Mouse (Mus musculus): ENCODE results near the gene Ptpn18. TPM values are rescaled to one million over a fixed set of nuclear protein-coding genes. Genes with fewer than 3 reads are reported as not detected.
"Not testable (repeated sequence)": the region's sequence is repeated elsewhere in the genome, so short reads cannot be mapped to it uniquely, and the experiment has no call there.

Gene Ptpn18
- polyA plus RNA-seq, 1 experiment from 2014 or later, result 21.3 TPM

GRCm38 (mm10) chr1:34502991-34503390, 43.4 kb downstream of the Ptpn18 start:
- 57% methylated on average over 3 of the region's 3 CpGs for WGBS
- Histone ChIP-seq H3K4me2 (replicated peaks; ENCODE audit: low read depth, low read length) (no peak overlapping the region), H3K4me1 (ENCODE audit: control insufficient read depth, insufficient read depth, low read length) (no peaks in the 10 kb centered on the region), H3K27me3 (ENCODE audit: control insufficient read depth, insufficient read depth, low read length) (no peaks in the 10 kb centered on the region), H3K27ac (ENCODE audit: low read depth, low read length) (no peak overlapping the region), H3K9me3 (ENCODE audit: control insufficient read depth, low read length) (no peaks in the 10 kb centered on the region), H3K36me3 (ENCODE audit: control insufficient read depth, insufficient read depth, low read length) (no peaks in the 10 kb centered on the region), H3K9ac (ENCODE audit: low read depth, low read length) (no peak overlapping the region), H3K4me3 (ENCODE audit: low read length) (no peak overlapping the region)
- no peak for ATAC-seq (ENCODE audit: low FRiP score, low TSS enrichment)

GRCm38 (mm10) chr1:34505307-34505706, 45.7 kb downstream of the Ptpn18 start:
- Histone ChIP-seq H3K9me3 (ENCODE audit: control insufficient read depth, low read length) (0 out of 2 replicates have a peak, but pooled peaks cover 3% of the 10 kb centered on the region), H3K27me3 (ENCODE audit: control insufficient read depth, insufficient read depth, low read length) (no peaks in the 10 kb centered on the region), H3K4me3 (ENCODE audit: low read length) (no peak overlapping the region), H3K36me3 (ENCODE audit: control insufficient read depth, insufficient read depth, low read length) (no peaks in the 10 kb centered on the region), H3K27ac (ENCODE audit: low read depth, low read length) (no peak overlapping the region), H3K4me1 (ENCODE audit: control insufficient read depth, insufficient read depth, low read length) (no peaks in the 10 kb centered on the region), H3K9ac (ENCODE audit: low read depth, low read length) (no peak overlapping the region), H3K4me2 (replicated peaks; ENCODE audit: low read depth, low read length) (no peak overlapping the region)
- WGBS, result 54% methylated on average over 7 of the region's 7 CpGs
- ATAC-seq (ENCODE audit: low FRiP score, low TSS enrichment), result peak; percentile 75

- Histone ChIP-seq H3K27ac (ENCODE audit: low read depth, low read length) (no peak overlapping the region), H3K27me3 (ENCODE audit: control insufficient read depth, insufficient read depth, low read length) (no peaks in the 10 kb centered on the region), H3K36me3 (ENCODE audit: control insufficient read depth, insufficient read depth, low read length) (no peaks in the 10 kb centered on the region), H3K4me3 (ENCODE audit: low read length) (no peak overlapping the region), H3K9ac (ENCODE audit: low read depth, low read length) (no peak overlapping the region), H3K4me2 (replicated peaks; ENCODE audit: low read depth, low read length) (no peak overlapping the region), H3K9me3 (ENCODE audit: control insufficient read depth, low read length) (0 out of 2 replicates have a peak, but pooled peaks cover 3% of the 10 kb centered on the region), H3K4me1 (ENCODE audit: control insufficient read depth, insufficient read depth, low read length) (no peaks in the 10 kb centered on the region)
- WGBS, result 90% methylated on average over 4 of the region's 4 CpGs
- no peak for ATAC-seq (ENCODE audit: low FRiP score, low TSS enrichment)
Measured at GRCm38 (mm10) chr1:34505970-34506551, 46.5 kb downstream of the Ptpn18 start.

- Histone ChIP-seq H3K4me3 (ENCODE audit: low read length) (no peak overlapping the region), H3K4me1 (ENCODE audit: control insufficient read depth, insufficient read depth, low read length) (no peaks in the 10 kb centered on the region), H3K27ac (ENCODE audit: low read depth, low read length) (no peak overlapping the region), H3K36me3 (ENCODE audit: control insufficient read depth, insufficient read depth, low read length) (no peaks in the 10 kb centered on the region), H3K9me3 (ENCODE audit: control insufficient read depth, low read length) (0 out of 2 replicates have a peak, but pooled peaks cover 3% of the 10 kb centered on the region), H3K4me2 (replicated peaks; ENCODE audit: low read depth, low read length) (no peak overlapping the region), H3K27me3 (ENCODE audit: control insufficient read depth, insufficient read depth, low read length) (no peaks in the 10 kb centered on the region), H3K9ac (ENCODE audit: low read depth, low read length) (no peak overlapping the region)
- ATAC-seq (ENCODE audit: low FRiP score, low TSS enrichment), result no peak
- 87% methylated on average over 3 of the region's 3 CpGs for WGBS
Measured at GRCm38 (mm10) chr1:34507986-34508385, 48.4 kb downstream of the Ptpn18 start.

DNA sequence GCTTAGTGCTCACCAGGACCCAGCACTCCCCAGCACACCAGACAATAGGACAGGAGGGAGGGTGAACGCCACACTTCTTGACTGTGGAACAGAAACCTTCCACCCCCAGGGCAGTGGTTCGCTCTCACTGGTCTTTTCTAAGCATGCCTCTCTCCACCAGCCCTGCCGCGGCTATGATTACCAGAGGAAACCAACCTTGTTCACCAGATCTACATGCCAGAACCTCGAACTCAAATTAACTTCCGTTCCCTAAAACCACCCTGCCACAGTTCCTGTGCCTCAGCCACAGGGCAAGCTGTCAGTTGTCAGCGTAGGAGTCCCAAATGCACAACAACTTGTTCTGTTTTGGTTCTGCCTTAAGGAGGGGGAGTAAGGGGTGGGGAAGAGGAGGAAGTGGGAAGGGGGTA, 51.0 kb downstream of the Ptpn18 start:
- peak; percentile 70 for ATAC-seq (ENCODE audit: low FRiP score, low TSS enrichment)
- H3K9ac ChIP-seq (ENCODE audit: low read depth, low read length), result no peak overlapping the region
- H3K36me3 ChIP-seq (ENCODE audit: control insufficient read depth, insufficient read depth, low read length), result no peaks in the 10 kb centered on the region
- WGBS, result 6% methylated on average over 7 of the region's 7 CpGs
- H3K4me1 ChIP-seq (ENCODE audit: control insufficient read depth, insufficient read depth, low read length), result no peaks in the 10 kb centered on the region
- 0 out of 2 replicates have a peak, but pooled peaks cover 3% of the 10 kb centered on the region for H3K9me3 ChIP-seq (ENCODE audit: control insufficient read depth, low read length)
- no peak overlapping the region; the same call in 1 of the 2 replicates for H3K4me3 ChIP-seq (ENCODE audit: low read length)
- H3K27me3 ChIP-seq (ENCODE audit: control insufficient read depth, insufficient read depth, low read length), result no peaks in the 10 kb centered on the region
- peak overlapping the region; percentile 21; the same call in 1 of the 2 replicates for H3K4me2 ChIP-seq (replicated peaks; ENCODE audit: low read depth, low read length)
- H3K27ac ChIP-seq (ENCODE audit: low read depth, low read length), result no peak overlapping the region

DNA sequence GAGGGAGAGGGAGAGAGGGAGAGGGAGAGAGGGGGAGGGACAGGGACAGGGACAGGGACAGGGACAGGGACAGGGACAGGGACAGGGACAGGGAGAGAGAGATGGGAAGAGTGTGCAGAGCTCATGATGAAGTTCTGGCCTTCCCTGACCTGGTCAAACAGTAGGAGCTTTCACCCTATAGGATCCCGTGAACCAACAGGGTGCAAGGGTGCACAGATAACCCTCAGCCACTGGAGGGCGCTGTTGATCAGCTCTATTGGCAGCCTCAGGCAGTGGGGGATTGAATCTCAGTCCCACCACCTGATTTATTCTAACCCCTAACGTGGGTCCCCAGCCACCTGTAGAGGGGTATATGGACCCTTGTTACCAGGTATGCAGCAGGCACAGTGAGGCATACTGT, 51.5 kb downstream of the Ptpn18 start:
- peak; percentile 56; the same call in 1 of the 2 replicates for ATAC-seq (ENCODE audit: low FRiP score, low TSS enrichment)
- Histone ChIP-seq H3K4me2 (replicated peaks; ENCODE audit: low read depth, low read length) (no peak overlapping the region), H3K9ac (ENCODE audit: low read depth, low read length) (no peak overlapping the region), H3K27ac (ENCODE audit: low read depth, low read length) (no peak overlapping the region), H3K4me1 (ENCODE audit: control insufficient read depth, insufficient read depth, low read length) (no peaks in the 10 kb centered on the region), H3K9me3 (ENCODE audit: control insufficient read depth, low read length) (0 out of 2 replicates have a peak, but pooled peaks cover 3% of the 10 kb centered on the region), H3K4me3 (ENCODE audit: low read length) (no peak overlapping the region), H3K36me3 (ENCODE audit: control insufficient read depth, insufficient read depth, low read length) (no peaks in the 10 kb centered on the region), H3K27me3 (ENCODE audit: control insufficient read depth, insufficient read depth, low read length) (no peaks in the 10 kb centered on the region)
- 10% methylated on average over 3 of the region's 3 CpGs for WGBS

GRCm38 (mm10) chr1:34513068-34513467, 53.5 kb downstream of the Ptpn18 start:
- WGBS, result 84% methylated on average over 4 of the region's 4 CpGs
- 0 out of 2 replicates have a peak, but pooled peaks cover 3% of the 10 kb centered on the region for H3K9me3 ChIP-seq (ENCODE audit: control insufficient read depth, low read length)
- H3K9ac ChIP-seq (ENCODE audit: low read depth, low read length), result no peak overlapping the region
- H3K4me1 ChIP-seq (ENCODE audit: control insufficient read depth, insufficient read depth, low read length), result no peaks in the 10 kb centered on the region
- ATAC-seq (ENCODE audit: low FRiP score, low TSS enrichment), result no peak
- H3K27ac ChIP-seq (ENCODE audit: low read depth, low read length), result no peak overlapping the region
- no peak overlapping the region for H3K4me2 ChIP-seq (replicated peaks; ENCODE audit: low read depth, low read length)
- H3K36me3 ChIP-seq (ENCODE audit: control insufficient read depth, insufficient read depth, low read length), result no peaks in the 10 kb centered on the region
- no peaks in the 10 kb centered on the region for H3K27me3 ChIP-seq (ENCODE audit: control insufficient read depth, insufficient read depth, low read length)
- H3K4me3 ChIP-seq (ENCODE audit: low read length), result no peak overlapping the region

- Histone ChIP-seq H3K9ac (ENCODE audit: low read depth, low read length) (no peak overlapping the region), H3K9me3 (ENCODE audit: control insufficient read depth, low read length) (no peaks in the 10 kb centered on the region), H3K4me2 (replicated peaks; ENCODE audit: low read depth, low read length) (no peak overlapping the region; the same call in 1 of the 2 replicates), H3K36me3 (ENCODE audit: control insufficient read depth, insufficient read depth, low read length) (no peaks in the 10 kb centered on the region), H3K27me3 (ENCODE audit: control insufficient read depth, insufficient read depth, low read length) (no peaks in the 10 kb centered on the region), H3K4me3 (ENCODE audit: low read length) (no peak overlapping the region), H3K27ac (ENCODE audit: low read depth, low read length) (no peak overlapping the region), H3K4me1 (ENCODE audit: control insufficient read depth, insufficient read depth, low read length) (no peaks in the 10 kb centered on the region)
- ATAC-seq (ENCODE audit: low FRiP score, low TSS enrichment), result no peak
- WGBS, result 38% methylated on average over 5 of the region's 5 CpGs
Measured at GRCm38 (mm10) chr1:34516595-34516994, 57.0 kb downstream of the Ptpn18 start.

DNA sequence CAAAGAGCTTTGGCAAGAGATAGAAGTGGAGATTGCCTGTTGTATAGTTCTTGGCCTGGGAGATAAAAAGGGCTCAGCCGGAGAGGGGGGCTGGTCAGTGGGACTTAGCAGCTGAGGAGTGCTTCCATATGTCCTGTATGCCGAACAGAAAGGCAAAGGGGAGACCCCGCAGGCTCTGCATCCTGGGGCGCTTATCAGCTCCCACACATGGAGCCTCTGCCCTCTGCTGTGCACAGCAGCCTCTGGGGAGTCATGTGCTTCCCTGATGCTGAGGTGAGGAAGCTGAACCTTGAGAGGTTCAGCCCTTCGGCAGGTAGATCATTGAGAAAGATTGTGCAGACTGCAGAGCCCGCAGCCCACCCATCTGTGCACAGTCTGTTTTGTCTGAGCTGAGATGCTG, 57.7 kb downstream of the Ptpn18 start:
- not testable (repeated sequence) for H3K27ac ChIP-seq (ENCODE audit: low read depth, low read length); H3K4me1 ChIP-seq (ENCODE audit: control insufficient read depth, insufficient read depth, low read length); ATAC-seq (ENCODE audit: low FRiP score, low TSS enrichment); H3K27me3 ChIP-seq (ENCODE audit: control insufficient read depth, insufficient read depth, low read length); H3K9ac ChIP-seq (ENCODE audit: low read depth, low read length); H3K4me3 ChIP-seq (ENCODE audit: low read length); H3K4me2 ChIP-seq (replicated peaks; ENCODE audit: low read depth, low read length); H3K9me3 ChIP-seq (ENCODE audit: control insufficient read depth, low read length); H3K36me3 ChIP-seq (ENCODE audit: control insufficient read depth, insufficient read depth, low read length)
- 52% methylated on average over 6 of the region's 6 CpGs for WGBS

All from kidney, embryonic 14.5 days (tissue).